Mouse (Mus musculus): ENCODE data around the gene Odf4. TPM values are rescaled to one million over a fixed set of nuclear protein-coding genes. Genes with fewer than 3 reads are reported as not detected.
"Not testable (repeated sequence)": the region's sequence is repeated elsewhere in the genome, so short reads cannot be mapped to it uniquely, and the experiment has no call there.

Gene Odf4
- total RNA-seq, 2 experiments from 2014 or later: not detected

DNA sequence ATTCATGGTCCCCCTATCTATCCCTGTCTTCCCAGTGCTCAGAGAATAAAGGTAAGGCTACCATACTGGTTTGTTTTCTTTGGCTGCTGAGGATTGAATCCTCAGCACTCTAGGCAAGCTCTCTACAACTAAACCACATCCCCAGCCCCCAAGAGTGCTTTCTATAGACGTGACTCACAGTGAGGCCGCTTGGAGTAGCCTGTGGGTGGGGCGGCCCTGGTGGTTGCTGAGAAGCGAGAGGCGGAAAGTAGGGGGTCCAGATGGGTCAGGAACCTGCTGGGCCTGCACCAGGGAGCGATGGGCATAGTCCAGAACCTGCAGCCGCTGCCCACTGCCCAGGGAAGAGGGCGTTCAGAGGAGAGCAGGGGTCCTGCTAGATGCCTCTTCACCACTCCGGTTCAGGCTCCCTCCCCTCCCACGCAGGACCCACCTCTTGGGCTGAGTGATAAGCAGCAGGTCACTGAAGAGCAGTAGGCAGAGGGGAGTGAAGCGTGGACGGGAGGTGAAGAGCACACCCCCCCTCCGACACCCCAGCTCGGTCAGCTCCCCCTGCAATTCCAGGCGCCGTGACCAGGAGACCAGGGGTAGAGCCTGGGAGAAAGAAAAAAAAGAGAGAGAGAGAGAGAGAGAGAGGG lies 20.0 kb upstream of the Odf4 start:
- DNase-seq: no peak

DNA sequence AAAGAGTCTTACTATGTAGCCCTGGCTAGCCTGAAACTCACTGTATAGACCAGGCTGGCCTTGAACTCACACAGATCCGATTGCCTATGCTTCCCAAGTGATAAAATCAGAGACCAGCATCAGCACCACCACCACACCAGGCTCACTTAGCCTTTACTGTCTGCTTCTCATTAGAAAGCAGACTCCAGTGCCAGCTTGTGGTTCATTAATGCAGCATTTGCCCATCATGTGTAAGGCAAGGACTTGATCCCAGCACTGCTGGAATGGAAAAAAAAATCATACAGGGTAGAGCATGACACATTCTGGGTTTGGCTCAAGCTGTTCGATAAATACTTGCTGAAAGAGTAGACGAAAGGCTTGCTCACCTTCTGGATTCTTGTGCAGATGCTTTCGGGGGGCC lies 19.1 kb upstream of the Odf4 start:
- DNase-seq: no peak

DNA sequence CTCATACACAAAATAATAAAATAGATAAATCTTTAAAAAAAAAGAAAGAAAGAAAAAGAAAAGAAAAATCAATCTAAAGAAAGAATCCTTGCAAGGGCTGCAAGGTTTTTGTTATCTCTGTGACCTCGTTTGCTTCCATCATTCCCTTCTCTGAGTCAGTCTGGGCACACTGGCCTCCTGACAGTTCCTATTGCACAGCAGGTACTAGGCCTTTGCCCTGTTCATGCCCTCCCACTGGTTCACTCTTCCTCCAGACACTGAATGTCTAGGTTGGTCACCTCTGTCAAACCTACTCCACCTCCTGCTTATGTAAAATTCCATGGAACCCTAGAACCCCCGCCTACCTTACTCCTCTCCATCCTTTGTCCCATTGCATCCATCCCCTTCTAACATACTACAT lies 18.4 kb upstream of the Odf4 start:
- DNase-seq: no peak

DNA sequence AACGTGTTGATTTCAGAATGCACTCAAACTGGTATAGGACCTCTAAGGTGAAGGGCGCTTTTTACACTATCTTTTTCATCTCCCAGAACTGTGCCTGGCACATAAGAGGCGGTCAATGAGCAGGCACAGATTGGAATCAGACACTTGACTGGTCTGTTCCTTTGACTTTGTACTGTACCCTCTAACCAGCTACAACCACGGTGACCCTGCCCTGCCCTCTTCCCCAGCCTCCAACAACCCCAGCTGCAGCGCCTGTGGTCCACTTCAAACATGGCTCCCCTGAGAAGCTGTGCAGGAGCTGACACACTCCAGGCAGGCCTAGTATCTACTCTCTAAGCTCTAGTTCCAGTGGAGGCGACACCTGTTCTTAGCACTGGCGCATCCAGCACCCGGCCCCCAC lies 15.8 kb upstream of the Odf4 start:
- DNase-seq: no peak

DNA sequence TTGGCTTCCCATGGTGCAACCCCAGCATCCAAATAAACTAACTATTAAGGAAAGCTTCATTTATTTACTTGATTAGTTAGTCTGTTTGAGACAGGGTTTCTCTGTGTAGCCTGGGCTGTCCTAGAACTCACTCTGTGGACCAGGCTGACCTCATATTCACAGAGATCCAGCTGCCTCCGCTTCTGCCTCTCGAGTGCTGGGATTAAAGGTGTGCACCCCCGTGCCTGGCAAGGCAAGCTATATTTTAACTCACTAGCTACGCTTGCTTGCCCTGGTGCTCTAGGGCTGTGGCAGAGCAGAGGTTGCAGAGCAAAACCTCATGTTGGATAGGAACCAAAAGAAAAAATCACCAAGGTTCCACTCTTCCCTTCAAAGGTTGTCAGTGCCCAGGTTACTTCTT lies 13.6 kb upstream of the Odf4 start:
- DNase-seq: no peak

DNA sequence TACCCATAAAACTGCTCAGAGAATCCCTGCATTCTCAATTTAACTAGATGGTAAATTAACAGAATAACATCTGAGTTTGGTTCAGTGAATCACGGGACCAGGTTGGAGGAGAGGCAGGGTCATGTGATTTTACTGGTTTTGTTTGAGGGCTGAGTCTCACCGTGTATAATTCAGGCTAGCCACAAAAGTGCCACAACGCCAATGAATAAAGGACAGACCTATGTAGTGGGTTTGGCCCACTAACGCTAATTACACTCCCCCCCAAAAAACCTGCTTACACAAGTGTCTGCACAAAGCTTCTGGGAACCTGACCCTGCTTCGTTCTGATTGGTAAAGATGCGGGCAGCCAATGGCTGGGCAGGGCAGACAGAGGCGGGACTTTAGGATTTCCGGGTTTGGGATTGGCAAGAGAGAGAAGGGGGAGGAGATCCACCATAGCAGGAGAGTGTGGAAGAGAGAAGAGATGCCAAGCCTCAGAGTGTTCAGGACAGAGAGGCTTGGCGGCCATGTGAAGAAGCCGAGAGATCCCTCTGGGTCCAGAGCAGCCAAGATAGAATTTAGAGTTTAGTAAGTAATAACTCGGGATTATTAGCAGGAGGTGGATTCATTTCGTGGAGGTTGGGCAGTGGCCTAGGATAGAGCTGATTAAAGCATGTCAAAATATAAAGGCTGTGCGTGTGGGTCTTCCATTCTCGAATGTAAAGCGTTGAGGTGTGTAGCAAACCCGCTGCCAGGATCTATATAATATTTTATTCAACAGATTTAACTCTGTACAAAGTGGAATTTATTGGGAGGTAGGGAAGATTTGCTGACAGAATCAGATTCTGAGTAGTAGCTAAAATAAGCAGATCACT lies 12.8 kb upstream of the Odf4 start:
- DNase-seq: peak; percentile 89

DNA sequence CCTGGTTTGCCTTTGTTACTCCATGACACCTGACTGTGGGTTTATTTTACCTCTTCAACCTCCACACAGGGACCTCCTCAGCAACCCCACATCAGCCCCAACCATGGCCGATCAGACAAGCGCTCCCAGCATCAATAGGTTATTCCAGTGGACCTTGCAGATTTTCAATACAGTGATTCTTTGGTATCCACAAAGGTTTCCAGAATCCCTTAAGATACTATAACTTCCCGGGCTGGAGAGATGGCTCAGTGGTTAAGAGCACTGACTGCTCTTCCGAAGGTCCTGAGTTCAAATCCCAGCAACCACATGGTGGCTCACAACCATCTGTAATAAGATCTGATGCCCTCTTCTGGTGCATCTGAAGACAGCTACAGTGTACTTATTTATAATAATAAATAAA lies 10.1 kb upstream of the Odf4 start:
- not testable (repeated sequence) for DNase-seq

DNA sequence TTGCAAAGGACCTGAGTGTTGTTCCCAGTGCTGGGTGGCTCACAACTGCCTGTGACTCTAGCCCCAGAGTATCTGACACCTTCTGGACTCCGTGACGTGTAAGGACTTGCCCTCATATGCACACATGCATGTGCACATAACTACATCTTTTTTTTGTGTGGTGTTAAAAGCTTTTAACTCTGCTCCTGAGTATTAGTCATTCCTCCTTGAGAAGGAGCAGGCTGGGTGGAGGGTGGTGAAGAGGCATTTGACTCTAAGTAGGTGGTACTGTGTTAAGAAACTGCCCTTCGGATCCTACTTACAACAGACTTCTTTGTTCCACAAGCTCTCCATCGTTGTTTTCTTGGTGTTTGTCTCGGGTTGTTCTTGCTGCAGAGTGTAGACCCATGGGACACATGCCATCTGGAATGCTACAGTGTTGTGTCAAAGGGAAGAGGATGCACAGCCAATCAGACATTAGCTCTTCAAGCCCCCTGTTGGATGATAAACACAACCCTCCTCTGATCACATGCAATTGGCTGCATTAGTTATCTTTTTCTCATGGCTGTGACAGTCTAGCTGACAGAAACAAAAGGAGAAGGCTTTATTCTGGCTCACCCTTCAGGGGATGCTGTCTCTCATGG lies 7.1 kb upstream of the Odf4 start:
- no peak for DNase-seq

DNA sequence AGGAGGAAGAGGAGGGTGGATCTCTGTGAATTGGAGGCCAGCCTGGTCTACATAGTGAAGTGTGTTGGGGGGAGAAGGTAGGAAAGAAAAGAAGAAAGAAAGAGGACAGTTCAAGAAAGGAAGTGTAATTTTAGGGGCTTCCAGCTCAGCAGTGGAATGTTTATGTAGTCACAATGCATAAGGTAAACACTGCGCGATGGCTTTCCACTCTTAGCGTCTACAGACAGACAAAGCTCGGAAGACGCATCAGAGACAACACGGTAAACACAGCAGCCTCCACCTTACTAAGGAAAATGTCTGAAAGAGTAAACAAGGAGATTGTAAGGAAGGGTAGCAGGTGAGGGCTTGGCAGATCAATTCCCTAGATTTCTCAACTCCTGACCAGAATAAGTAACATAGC lies 3.1 kb upstream of the Odf4 start:
- no peak for DNase-seq

DNA sequence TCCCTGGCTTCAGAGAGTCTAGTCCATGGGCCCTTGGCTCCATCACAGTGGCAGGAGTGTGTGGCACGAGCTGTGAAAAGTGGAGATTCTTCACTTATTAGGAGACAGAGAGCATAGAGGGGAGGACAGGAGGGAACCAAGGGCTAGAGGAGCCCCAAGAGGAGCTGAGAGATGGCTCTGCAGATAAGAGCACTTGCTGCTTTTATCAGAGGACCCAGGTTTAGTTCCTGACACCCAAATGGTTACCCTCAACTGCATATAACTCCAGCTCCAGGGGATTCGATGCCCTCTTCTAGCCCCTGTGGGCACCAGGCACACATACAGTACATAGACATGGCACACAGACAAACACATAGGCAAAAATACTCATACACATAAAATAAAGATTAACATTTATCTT lies 2.1 kb downstream of the Odf4 start:
- DNase-seq: no peak

DNA sequence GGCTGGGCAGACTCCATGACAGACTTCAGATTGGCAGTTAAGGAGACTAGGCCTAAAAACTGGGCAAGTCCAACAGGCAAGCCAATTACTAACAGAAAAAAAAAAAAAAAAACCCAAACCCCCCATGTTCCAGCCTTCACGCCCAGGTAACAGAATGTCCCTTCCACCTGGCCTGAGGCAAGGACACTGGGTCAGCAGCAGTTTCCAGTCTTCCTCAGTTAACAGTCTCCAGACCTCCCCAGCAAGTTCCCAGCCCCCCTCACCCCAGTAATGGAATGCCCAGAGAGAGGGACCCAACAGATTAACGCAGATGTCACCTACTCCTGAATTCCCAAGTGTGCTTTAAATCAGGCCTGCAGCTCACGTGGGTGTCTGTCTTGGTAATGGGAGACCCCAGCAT lies 3.7 kb downstream of the Odf4 start:
- no peak for DNase-seq

DNA sequence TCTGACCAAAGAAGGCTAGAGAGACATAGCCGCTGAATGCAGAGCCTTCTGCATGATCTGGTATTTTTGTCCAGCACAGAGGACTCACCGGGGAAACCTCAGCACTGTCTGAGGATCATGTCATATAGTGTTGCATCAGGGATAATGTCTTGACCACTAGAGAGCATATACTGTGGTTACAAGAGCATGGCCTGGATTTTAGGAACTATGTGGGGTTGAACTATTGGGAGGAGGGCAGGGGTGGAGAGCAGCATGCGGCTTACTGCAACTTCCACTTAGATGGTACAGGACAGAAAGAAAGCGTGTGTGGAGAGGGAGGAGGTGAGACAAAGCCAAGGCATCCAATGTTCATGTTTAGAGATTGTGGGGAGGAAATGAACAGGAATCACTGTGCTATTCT lies 12.3 kb downstream of the Odf4 start:
- no peak for DNase-seq

DNA sequence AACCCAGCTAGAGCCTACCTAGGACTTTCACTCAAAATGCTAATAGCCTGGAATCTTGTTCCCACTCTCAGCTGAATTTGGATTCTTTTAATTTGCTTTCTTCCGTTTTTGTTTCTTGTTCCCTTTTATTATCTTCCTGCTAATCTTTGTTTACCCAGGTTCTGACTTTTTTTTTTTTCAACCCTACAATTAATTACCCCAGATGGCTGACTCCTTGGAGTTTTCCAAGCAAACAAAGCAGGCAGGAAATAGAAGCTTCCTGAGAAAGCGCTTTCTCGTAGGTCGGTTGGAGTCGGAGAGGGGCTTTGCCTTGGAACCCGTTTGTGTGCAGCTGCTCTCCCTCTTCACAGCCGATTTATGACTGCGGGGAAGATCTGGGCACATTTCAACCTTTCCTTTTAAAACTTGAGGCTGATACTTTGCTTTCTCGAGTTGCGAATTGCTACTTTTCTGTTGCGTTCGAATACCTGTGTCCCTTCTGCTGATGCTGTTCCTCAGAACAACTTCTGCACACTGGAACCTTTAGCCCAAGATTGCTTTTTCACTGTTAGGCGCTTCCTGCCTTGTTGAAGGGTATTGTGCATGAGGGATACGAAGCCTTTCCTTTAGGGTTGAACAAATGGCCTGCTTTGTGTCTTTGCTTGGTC lies 15.2 kb downstream of the Odf4 start:
- DNase-seq: no peak

DNA sequence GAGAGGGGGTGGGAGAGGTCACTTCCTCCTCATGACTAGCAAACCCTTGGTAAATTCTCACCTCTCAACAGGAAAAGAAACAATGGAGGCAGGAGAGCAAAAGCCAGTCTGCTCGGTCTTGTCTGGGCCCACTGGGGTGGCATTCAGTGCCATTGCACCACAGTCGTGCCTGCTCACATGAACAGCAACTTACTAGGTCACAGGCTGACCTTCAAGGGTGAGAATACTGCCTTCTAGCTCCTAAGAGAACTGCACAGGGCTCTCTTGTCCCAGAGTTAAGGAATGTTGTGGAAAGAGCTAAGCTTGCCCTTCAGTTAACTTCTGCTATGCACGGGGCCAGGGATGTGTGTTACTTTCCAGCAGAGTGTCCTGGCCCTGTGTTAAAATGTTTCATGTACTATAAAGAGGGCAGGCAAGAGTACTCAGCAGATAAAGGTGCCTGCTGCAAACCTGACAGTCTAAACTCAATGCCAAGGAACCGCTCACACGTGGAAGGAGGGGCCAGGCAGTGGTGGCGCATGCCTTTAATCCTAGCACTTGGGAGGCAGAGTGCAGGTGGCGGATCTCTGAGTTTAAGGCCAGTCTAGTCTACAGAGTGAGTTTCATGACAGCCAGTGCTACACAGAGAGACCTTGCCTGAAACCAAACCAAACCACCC lies 17.9 kb downstream of the Odf4 start:
- no peak for DNase-seq

DNA sequence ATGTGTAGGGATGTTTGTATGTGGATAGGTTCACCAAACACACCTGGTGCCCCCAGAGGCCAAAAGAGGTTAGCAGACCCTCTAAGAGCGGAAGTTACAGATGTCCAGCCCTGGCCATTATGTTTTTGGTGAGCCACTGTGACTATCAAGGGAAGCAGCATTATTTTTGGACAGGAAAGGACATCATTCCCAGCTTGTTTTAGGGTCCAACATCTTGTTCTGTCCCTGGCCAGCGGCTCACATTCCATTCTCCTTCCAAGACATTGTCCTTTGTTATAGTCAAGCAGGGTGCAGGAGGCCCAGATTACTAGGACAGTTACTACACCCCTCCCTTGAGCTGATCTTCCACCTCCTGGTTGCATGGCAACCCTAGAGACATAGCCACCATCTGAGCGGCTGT lies 19.6 kb downstream of the Odf4 start:
- no peak for DNase-seq

DNA sequence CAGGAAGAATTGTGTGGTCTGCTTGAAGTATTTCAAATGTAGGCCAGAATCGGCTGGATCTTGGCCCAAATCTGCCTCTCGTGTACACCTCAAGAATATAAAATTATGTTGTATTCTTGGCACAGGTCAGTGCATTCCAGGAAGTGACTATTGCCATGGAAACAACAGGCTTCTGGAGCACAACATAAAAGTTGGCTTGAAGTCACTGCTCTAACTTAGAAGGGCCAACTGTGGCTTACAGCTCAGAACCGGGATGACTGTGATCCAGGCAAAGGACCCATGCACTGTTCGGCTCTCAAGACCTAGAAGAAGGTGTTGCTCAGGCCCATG lies 20.5 kb downstream of the Odf4 start:
- DNase-seq: no peak

DNA sequence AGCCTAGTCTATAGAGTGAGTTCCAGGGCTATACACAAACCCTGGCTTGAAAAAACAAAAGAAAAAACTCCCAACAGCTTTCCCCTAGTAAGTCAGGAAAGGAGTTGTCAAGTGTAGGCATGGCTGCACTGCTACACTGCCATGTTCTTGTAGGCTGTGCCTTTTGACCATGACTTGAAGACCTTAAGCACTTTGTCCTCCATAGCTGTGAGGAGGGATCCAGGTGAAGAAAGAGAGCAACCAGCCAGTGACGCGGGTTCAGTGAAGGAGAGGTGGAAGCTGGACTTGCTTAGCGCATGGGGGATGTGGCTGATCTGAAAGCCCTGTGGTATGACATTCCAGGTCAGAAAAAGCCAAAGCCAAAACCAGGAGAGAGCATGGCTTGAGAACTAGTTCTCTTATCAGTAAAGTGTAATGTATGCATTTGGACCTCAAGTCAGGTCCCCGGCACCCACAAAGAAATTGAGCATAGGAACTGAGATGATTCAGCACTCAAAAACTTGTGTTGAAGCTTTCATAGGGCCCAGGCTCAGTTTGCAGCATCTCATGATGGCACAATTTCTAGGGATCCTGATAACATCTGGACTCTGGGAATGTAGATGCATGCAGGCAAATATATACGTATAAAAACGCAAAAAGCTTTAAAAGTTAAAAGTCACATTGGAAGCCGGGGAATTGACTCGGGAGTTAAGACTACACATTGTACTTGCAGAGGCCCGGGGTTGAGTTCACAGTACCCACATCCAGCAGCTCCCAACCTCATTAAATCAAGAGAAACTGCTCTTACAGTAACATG lies 21.0 kb downstream of the Odf4 start:
- DNase-seq: no peak

DNA sequence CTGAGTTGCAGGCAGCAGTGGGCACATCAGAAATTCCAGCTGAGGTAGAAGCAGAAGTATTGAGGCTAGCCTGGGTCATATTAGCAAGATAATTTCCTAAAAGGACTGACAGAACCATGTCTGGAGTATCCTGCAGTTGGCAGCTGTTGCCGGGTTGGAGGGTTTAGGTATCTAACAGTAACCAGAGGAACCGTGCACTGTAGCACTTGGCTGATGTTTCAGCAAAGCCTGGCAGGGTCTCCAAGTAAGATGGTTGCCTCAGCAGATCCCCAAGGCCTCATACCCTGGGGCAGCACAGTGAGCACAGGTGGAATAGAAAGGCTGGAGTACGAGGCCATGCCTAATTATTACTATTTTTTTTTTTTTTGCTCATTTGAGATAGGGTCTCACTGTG lies 21.7 kb downstream of the Odf4 start:
- DNase-seq: no peak

DNA sequence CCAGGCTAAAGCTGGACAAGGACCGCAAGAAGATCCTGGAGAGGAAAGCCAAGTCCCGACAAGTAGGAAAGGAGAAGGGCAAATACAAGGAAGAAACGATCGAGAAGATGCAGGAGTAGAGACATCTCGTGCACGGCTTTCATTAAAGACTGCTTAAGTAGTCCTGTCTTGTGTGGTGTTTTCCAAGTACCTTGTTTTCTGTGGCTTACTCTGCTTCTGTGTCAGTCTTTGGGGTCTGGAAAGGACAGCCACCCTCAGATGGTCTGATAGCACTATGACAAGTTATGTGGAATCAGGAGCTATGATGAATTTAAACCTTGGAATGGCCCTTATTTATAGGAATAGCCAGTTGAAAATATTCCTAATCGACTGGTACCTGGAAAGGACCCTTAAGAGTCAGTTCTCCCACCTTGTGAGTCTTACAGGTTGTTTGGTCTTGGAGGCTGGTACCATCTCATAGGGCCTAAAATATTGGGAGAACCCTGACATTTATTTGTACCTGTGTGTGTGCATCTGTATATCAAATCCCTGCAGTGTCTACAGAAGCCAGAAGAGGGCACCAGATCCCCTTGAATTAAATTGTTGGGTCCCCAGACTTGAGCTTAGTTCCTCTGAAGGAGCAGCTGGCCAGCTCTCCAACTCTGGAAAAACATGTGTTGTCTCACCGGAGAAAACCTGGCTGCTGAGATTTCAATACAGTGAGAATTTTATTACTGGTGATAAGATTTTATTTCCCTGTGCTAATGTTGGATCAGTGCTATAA lies 22.3 kb downstream of the Odf4 start:
- peak; percentile 53 for DNase-seq

DNA sequence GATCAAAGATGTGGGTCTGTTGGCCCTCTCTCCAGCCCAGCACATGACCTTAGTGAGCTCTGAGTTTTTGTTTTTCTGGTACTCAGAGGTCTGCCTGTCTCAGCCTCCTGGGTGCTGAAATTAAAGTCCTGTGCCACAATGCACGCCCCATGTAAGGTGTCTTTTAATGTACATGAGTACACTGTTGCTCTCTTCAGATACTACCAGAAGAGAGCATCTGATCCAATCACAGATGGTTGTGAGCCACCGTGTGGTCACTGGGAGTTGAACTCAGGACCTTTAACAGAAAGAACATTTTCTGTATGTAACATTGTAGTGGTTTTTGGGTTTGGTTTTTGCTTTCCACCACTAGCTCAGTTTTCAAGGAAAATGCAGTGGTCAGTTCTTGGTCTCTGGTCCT lies 23.1 kb downstream of the Odf4 start:
- no peak for DNase-seq

DNA sequence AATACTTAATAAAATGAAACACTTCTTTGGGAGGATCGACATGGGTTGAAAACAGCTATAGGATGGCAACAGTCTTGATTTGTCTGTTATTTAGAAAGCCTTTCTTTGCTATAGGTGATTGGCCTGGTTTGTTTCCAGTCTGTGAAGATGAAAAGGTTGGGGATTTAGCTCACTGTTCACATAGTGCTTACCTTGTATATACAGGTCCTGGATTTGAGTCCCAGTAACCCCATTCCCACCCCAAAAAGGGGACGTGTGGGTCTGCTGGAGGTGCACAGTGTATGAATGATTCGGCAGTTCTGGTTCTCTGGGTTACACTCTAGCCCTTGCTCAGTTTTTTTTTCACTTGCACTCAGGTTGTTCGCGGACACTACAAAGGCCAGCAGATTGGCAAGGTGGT lies 24.1 kb downstream of the Odf4 start:
- no peak for DNase-seq
